Mouse (Mus musculus) heart, postnatal 36 days (tissue): ENCODE measurements around the gene Senp6. TPM values are rescaled to one million over a fixed set of nuclear protein-coding genes. Genes with fewer than 3 reads are reported as not detected.

Experiments
- total RNA-seq, 2 experiments: library from RNA; stranded (reverse); gene quantifications; 2 replicates each; pipeline ENCODE4 v1.2.3; 2021

Senp6 gene
- total RNA-seq, 2 experiments from 2014 or later = 66.0 to 69.9 TPM

Other genes starting within 250 kb of the Senp6 start
- gene Filip1, start 54.1 kb upstream of the Senp6 start, total RNA-seq = 100 to 1,000 TPM; 121 to 141 TPM
- 10 to 100 TPM; 12.3 to 14.2 TPM for gene Myo6, start 98.1 kb downstream of the Senp6 start, total RNA-seq